Mouse (Mus musculus): ENCODE data around the gene Acadm.

Acadm gene

GRCm38 (mm10) chr3:153941613-153942012 is 2.8 kb downstream of the Acadm start:
- DNase-seq (ENCODE audit: low spot score in 2 of 2) = no peak

GRCm38 (mm10) chr3:153940486-153940885 is 3.9 kb downstream of the Acadm start:
- DNase-seq (ENCODE audit: low spot score in 2 of 2) = no peak

GRCm38 (mm10) chr3:153940021-153940420 is 4.4 kb downstream of the Acadm start:
- DNase-seq (ENCODE audit: low spot score in 2 of 2) = no peak

GRCm38 (mm10) chr3:153937116-153937810 is 7.2 kb downstream of the Acadm start:
- DNase-seq (ENCODE audit: low spot score in 2 of 2) = no peak

- DNase-seq (ENCODE audit: low spot score in 2 of 2) = no peak
These were observed 8.6 kb downstream of the Acadm start for GRCm38 (mm10) chr3:153935878-153936277.

GRCm38 (mm10) chr3:153932461-153932860 is 12.0 kb downstream of the Acadm start:
- DNase-seq (ENCODE audit: low spot score in 2 of 2) = no peak

- DNase-seq (ENCODE audit: low spot score in 2 of 2) = no peak
These were observed 14.9 kb downstream of the Acadm start for GRCm38 (mm10) chr3:153929526-153929925.

- DNase-seq (ENCODE audit: low spot score in 2 of 2) = no peak
These were observed 18.1 kb downstream of the Acadm start for GRCm38 (mm10) chr3:153926333-153926732.

GRCm38 (mm10) chr3:153921147-153921910 is 23.1 kb downstream of the Acadm start:
- no peak for DNase-seq (ENCODE audit: low spot score in 2 of 2)

- no peak for DNase-seq (ENCODE audit: low spot score in 2 of 2)
These were observed 27.2 kb downstream of the Acadm start for GRCm38 (mm10) chr3:153917200-153917599.

- DNase-seq (ENCODE audit: low spot score in 2 of 2) = no peak
These were observed 30.8 kb downstream of the Acadm start for GRCm38 (mm10) chr3:153913510-153914243.

- peak; percentile 90 to 92 for DNase-seq (ENCODE audit: low spot score in 2 of 2)
These were observed 31.6 kb downstream of the Acadm start, which contains the start of gene Rabggtb for GRCm38 (mm10) chr3:153912546-153913509. Rabggtb (minus strand) TSS chr3:153913009.

GRCm38 (mm10) chr3:153911882-153912440 is 32.5 kb downstream of the Acadm start:
- DNase-seq (ENCODE audit: low spot score in 2 of 2) = no peak

- no peak for DNase-seq (ENCODE audit: low spot score in 2 of 2)
These were observed 33.1 kb downstream of the Acadm start for GRCm38 (mm10) chr3:153911197-153911881.

GRCm38 (mm10) chr3:153910489-153910888 is 33.9 kb downstream of the Acadm start:
- no peak for DNase-seq (ENCODE audit: low spot score in 2 of 2)

GRCm38 (mm10) chr3:153908919-153909318 is 35.5 kb downstream of the Acadm start:
- no peak for DNase-seq (ENCODE audit: low spot score in 2 of 2)

- no peak for DNase-seq (ENCODE audit: low spot score in 2 of 2)
These were observed 38.1 kb downstream of the Acadm start, which contains the start of gene Msh4 for GRCm38 (mm10) chr3:153906136-153906871. Msh4 (minus strand) TSS chr3:153906138.

- DNase-seq (ENCODE audit: low spot score in 2 of 2) = no peak
These were observed 38.9 kb downstream of the Acadm start for GRCm38 (mm10) chr3:153905251-153906135.
